Mouse (Mus musculus) stomach, postnatal 0 days (tissue): Measurements from ENCODE around the gene Oxnad1.

ENCODE experiments used
- CTCF ChIP-seq: IDR thresholded peaks from 2 replicates; pipeline ENCODE4 v1.5.1; 2016; ENCODE audit warnings: antibody characterized with exemption, low read depth, mild to moderate bottlenecking, moderate library complexity
- EP300 ChIP-seq: optimal IDR thresholded peaks from 2 replicates; pipeline ENCODE3; 2016; ENCODE audit warnings: antibody characterized with exemption

- no peak for TF ChIP-seq CTCF
- TF ChIP-seq EP300 = no peak
These were observed 29.4 kb upstream of the Oxnad1 start for GRCm38 (mm10) chr14:32055781-32056180.
